Mouse (Mus musculus): ENCODE results near the gene Hoxb4.

The Hoxb4 gene

DNA sequence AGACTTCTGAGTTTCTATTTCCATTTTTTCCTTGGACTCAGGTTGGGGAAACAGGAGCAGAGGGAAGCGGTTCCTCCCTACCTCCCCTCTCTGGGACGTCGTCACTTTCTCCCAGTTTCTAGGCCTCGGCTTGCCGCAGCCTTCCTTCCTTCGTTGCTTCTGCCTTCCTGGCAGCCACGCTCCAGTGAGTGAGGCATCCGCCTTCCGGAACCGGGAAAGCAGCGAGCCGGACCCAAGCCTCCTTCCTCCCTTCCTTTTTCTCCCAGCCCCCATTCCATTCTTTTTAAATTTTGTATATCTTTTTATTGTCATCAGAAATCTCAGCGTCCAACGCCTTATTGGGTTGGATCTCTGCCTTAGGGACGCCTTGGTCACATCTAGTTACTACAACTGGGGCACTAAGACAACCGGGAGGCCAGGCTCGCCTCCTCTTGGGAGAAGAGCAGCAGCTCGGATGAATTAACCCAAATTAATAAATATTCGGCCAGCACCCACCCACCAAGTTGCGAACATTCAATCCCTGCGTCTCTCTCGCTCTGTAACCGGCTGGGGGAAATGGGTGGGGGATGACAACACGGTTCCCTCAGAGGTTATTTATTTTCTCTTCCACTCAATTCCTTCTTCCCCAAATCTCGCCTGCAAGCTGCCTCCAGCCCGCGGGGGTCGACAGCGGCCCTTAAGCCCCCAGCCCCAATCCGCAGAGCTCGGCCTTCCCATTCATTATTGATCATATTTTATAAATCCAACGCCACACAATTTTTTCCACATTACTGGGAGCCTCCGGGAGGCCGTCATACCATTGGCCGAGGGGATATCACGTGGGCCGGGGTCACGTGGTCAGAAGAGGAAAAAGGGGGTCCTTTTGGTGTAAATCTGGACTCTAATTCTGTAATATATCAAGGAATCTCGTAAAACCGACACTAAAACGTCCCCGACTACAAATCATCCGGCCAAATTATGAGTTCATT lies 32.0 kb upstream of the Hoxb4 start, which contains the start of gene Hoxb7:
TSS of gene Hoxb7 (plus strand) at position 853 of the 968 bp plus-strand sequence.
- DNase-seq: peak in 1 of 2 experiments; percentile 37

DNA sequence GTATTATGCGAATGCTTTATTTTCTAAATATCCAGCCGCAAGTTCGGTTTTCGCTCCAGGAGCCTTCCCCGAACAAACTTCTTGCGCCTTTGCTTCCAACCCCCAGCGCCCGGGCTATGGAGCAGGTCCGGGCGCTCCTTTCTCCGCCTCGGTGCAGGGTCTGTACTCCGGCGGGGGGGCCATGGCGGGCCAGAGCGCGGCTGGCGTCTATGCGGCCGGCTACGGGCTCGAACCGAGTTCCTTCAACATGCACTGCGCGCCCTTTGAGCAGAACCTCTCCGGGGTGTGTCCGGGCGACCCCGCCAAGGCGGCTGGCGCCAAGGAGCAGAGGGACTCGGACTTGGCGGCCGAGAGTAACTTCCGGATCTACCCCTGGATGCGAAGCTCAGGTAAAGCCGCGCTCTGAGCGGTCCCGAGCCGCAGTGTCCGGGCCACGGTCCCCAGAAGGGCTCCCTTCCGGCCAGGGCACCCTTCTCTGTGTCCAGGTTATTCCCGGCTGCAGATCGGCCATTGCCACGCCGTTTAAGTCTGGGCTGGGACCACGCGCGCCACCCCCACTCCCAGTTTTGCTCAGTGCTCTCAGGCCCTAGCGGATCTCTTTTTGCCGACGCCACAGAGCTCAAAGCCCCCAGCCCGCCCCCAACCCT lies 31.2 kb upstream of the Hoxb4 start:
- DNase-seq: no peak

GRCm38 (mm10) chr11:96287411-96287810 lies 30.7 kb upstream of the Hoxb4 start:
- DNase-seq: no peak

- DNase-seq: no peak
These were observed 29.4 kb upstream of the Hoxb4 start for GRCm38 (mm10) chr11:96288455-96289221.

- no peak for DNase-seq
These were observed 28.8 kb upstream of the Hoxb4 start for GRCm38 (mm10) chr11:96289293-96289692.

DNA sequence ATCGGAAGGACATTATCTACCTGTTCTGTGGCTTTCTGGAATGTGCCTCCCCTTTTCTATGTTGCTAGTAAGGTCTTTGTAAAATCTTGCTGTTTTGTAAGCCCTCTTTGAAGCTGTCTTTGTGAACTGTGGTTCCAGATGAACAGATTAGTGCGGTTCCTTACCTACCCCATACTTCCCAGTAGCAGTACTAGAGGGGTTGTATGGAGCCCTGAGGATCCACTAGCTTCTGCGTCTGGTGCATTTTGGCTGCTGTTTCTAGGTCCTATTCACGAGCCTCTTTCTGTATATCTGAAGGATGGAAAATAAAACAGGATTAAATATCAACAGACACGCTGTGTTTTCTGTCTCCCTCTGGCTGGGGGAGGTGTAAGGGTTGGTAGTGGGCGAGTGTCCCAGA lies 28.2 kb upstream of the Hoxb4 start:
- no peak for DNase-seq

DNA sequence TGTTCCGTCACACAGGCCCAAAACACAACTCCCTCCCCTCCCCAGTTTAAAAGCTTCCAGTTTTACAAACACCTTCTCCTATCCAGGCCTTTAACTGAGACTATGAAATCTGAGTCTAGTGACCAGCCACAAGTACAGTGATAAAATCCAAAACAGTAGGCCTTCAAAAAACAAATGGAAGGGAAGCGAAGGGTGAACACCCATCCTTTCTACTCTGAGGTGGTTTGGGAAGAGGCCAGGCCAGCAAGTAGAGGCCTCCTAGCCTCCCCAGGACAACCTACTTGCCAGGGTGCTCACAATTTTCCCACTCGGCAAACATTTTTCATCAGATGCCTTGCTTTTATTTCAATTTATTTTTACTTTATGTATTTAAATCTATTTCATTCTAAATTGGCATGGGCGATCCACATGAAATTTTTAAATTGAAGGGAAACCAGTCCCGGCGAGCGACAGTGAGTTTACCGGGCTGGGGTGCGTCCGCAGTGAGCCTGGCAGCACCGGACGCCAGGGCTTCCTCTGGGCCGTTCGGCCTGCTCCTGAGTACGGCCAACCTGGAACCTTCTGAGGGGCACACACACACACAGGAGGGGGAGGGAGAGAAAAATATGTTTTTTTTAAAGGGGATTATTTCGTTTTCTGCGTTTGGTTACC lies 27.2 kb upstream of the Hoxb4 start:
- DNase-seq: no peak

DNA sequence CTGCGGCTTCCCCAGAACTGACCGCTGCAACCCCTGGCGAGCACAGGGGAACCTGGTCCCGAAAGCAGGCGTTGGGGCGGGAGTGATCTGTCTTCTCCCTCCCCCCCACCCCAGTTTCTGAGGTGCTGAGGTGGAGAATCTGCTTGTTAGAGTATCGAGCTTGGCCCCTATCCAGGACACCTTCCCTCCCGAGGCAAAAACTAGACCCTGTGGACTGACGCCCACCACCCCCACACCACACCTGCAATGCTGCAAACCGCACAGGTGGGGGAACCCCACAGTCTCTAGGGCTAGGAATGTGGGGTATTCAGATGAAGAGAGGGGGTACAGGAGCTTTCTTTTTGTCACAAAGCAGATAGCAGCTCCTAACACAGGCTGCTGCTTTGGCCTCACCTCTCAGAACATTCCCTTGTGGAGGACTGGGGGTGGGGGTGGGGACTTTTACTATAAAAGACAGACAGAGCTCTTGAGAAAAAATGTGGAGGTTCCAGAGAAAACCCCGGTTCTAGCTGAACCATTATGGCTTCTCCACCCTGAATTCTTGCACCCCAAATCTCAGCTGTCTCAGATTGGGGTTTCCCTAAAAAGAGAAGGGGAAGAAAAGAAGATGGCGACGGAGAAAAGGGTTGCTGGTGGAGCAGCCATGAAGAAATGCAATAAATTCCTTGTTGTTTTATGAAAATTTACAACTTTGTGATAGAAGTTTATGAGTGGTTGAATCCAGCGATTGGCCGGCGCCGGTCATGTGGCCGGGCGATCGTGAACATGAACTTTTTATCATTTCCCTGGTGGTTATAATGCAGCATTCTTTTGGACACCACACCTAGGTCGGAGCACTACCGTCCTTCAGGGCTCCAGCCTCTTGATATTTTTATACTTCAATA lies 26.1 kb upstream of the Hoxb4 start, which contains the start of gene Hoxb6:
TSS of gene Hoxb6 (plus strand) at position 796 of the 884 bp plus-strand sequence.
- no peak for DNase-seq

DNA sequence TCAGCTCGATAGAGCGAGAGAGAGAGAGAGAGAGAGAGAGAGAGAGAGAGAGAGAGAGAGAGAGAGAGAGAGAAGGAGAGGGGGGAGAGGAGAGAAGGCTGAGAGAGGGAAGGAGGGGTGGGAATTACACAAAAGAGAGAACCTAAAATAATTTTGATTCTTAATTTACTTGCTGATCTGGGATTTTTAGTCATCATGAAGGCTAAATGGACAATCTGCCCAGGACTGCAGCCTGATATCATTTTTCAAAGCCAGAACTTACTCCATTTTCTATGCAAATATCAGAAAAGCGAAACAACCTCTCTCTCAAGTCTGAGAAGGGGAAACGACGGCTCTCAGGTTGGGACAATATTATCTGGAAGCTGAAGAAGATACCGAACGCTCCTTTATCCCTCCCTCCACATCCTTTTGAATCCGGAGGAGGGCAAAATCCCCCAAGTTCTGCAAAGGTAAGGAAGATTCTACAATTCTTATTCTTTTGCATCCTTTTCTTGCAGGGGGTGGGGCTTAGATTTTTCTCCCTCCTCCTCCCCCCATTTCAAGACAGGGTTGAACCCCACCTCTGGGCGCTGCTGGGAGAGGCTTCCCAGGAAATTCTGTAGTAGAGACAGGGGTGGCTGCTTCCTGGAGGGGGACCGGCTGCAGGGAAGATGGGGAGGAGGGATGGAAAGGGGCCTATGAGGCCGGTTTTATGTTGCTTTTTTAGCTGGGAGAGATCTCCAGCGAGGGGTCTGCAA lies 25.3 kb upstream of the Hoxb4 start:
- no peak for DNase-seq

GRCm38 (mm10) chr11:96293302-96293921 lies 24.7 kb upstream of the Hoxb4 start:
- no peak for DNase-seq

DNA sequence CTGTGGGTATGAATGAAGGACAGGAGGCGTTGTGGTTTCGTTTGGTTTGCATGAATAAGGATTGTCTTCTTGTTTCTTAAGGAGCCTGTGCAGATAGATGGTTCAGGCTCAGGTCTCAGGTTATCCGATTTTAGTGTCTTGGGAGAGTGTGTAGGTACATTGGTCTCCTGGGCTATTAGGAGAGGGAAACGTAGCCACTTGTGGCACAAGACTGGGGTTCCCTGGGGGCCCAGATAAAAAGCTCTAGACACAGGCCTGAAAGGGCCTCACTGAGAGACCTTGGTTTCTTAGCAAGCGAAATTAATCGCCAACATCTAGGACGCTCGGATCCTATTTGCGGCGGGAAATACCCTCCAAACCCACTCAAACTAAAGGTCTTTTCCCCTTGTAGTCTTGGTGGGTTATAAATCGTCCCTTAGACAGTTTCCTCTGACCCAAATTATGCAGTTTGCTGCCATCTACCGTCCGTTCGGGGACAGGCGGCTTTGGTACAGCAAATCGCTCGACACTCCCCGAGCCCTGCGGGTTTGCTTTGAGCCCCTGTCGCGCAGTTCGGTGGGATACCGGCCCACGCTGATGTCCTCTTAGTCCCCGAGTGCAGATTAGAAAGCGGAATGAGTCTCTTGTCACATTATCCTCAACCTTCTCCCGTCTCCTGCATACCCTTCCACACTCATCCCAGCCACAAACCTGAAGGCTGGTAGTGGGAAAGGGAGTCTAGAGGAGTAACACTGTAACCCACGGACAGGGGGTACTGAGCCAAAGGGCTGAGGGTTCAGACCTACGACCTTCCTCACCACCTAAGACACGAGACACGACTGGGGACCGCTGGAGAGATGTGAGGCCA lies 23.6 kb upstream of the Hoxb4 start:
- peak; percentile 65 to 76 for DNase-seq

DNA sequence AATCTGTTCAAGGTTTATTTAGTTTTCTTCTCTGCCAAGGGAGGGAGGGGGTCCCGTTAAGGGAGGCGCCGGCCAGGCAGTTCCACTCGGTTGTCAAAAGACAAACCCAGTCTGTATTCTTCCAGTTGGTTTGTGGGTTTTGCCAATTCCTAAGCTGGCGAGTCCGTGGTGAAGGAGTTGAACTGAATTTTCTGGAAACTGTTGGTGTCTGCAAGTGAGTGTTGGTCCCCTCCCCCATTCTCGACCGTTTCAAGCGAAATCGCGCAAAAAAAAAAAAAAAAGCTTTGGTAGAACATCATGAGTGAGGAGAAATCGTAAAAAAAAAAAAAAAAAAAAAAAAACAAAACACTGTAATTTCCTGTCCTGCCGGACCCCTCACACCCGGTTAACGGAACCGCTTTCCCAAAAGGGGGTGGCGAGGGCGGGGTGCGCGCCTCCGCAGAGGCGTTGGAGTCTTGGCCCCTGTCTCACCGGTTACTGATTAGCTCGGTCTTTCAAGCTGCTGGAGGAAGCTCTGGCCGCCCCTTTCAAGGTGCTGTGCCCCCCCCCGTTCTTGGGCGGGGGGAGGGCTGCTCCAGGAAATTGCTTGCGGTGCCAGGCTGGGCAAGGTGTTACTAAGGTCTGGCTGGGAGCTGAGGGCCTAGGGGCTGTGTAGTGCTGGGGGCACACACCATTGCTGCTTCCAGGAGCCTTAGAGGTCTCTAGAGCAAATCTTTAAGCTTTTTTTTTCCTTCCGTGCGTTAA lies 22.8 kb upstream of the Hoxb4 start:
- DNase-seq: no peak

- no peak for DNase-seq
These were observed 21.1 kb upstream of the Hoxb4 start for GRCm38 (mm10) chr11:96296997-96297396.

GRCm38 (mm10) chr11:96297428-96297827 lies 20.6 kb upstream of the Hoxb4 start:
- no peak for DNase-seq

DNA sequence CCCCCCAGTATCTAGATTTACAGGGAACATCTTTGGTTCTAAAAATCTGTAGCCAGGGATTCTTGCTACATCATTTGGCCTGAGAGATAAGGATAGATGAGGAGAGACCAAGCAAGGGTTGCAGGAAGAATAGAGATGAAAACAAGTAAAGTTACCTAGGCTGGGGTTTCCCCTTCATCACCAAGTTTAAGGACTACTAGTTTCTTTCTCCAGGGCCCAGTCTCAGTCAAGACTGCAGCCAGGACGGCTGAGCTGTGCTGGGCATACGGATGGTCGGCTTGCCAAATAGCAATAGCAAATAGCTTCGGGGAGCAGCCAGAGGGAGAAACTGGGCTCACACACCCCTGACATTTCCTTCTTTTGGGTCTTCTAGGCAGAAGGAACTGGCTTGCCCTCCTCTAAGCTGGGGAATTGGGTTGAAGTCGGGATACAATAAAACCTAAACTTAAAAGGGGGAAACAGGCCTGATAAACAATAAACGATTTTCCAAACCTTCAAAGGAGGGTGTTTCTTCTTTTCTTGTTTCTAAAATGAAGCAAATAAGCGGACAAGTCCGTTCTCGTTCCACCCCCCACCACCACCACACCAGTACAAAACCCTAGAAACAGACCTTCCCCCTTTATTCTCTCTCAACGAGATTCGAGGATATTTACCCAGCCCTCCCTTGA lies 20.0 kb upstream of the Hoxb4 start:
- no peak for DNase-seq

DNA sequence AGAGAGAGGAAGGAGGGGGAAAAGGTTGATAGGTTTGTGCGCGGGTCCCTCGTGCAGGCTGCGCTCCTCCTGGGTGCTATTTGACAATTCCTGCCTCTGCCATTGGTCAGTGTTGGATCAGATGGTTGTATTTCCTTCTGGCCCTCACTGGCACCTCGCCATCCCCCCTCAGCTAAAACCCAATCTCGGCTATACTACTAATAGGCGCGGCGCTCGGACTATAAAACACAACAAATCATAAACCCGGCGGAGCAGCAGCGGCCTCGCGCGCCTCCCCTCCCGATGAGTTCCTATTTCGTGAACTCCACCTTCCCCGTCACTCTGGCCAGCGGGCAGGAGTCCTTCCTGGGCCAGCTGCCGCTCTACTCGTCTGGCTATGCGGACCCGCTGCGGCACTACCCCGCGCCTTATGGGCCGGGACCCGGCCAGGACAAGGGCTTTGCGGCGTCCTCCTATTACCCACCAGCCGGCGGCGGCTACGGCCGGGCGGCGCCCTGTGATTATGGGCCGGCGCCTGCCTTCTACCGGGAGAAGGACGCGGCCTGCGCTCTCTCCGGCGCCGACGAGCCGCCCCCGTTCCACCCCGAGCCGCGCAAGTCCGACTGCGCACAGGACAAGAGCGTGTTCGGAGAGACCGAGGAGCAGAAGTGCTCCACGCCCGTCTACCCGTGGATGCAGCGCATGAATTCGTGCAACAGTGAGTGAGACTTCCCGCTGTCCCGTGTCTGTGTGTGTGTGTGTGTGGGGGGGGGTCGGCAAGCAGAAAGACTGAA lies 19.0 kb upstream of the Hoxb4 start:
- DNase-seq: peak in 1 of 2 experiments; percentile 30

GRCm38 (mm10) chr11:96299781-96300180 lies 18.3 kb upstream of the Hoxb4 start:
- DNase-seq: no peak

Measured in lung, adult 18-20 months (tissue).